Mouse (Mus musculus): ENCODE data around the gene Fkbp5. TPM values are rescaled to one million over a fixed set of nuclear protein-coding genes. Genes with fewer than 3 reads are reported as not detected.

Fkbp5 gene
- polyA plus RNA-seq, 1 experiment from 2014 or later, result 12.8 TPM

GRCm38 (mm10) chr17:28431931-28432335, 85.4 kb downstream of the Fkbp5 start:
- DNase-seq (ENCODE audit: low spot score) (no peak), ATAC-seq (replicated peaks; ENCODE audit: insufficient number of reproducible peaks, low FRiP score, low TSS enrichment, low read depth) (no peak)
- Histone ChIP-seq H3K4me1 (ENCODE audit: control insufficient read depth, insufficient read depth, low read length) (no peaks in the 10 kb centered on the region), H3K4me2 (ENCODE audit: low read depth, low read length) (no peak overlapping the region), H3K9me3 (replicated peaks; ENCODE audit: control insufficient read depth, low read length) (no peaks in the 10 kb centered on the region), H3K4me3 (ENCODE audit: low read depth, low read length) (no peak overlapping the region), H3K9ac (replicated peaks; ENCODE audit: low read length) (no peak overlapping the region), H3K36me3 (replicated peaks; ENCODE audit: control insufficient read depth, insufficient read depth, low read depth, low read length) (no peaks in the 10 kb centered on the region), H3K27ac (replicated peaks; ENCODE audit: low read depth, low read length) (no peak overlapping the region), H3K27me3 (ENCODE audit: control insufficient read depth, insufficient read depth, low read length) (no peaks in the 10 kb centered on the region)
- WGBS, result 88% methylated on average over 6 of the region's 6 CpGs

- Histone ChIP-seq H3K27ac (replicated peaks; ENCODE audit: low read depth, low read length) (no peak overlapping the region), H3K4me2 (ENCODE audit: low read depth, low read length) (no peak overlapping the region), H3K9ac (replicated peaks; ENCODE audit: low read length) (no peak overlapping the region), H3K4me1 (ENCODE audit: control insufficient read depth, insufficient read depth, low read length) (no peaks in the 10 kb centered on the region), H3K9me3 (replicated peaks; ENCODE audit: control insufficient read depth, low read length) (no peaks in the 10 kb centered on the region), H3K36me3 (replicated peaks; ENCODE audit: control insufficient read depth, insufficient read depth, low read depth, low read length) (no peaks in the 10 kb centered on the region), H3K4me3 (ENCODE audit: low read depth, low read length) (no peak overlapping the region), H3K27me3 (ENCODE audit: control insufficient read depth, insufficient read depth, low read length) (no peaks in the 10 kb centered on the region)
- DNase-seq (ENCODE audit: low spot score), result no peak
- ATAC-seq (replicated peaks; ENCODE audit: insufficient number of reproducible peaks, low FRiP score, low TSS enrichment, low read depth), result no peak
- WGBS, result 73% methylated on average over 7 of the region's 7 CpGs
Observed at GRCm38 (mm10) chr17:28431038-28431437, 86.3 kb downstream of the Fkbp5 start.

- no peaks in the 10 kb centered on the region for H3K27me3 ChIP-seq (ENCODE audit: control insufficient read depth, insufficient read depth, low read length)
- H3K9me3 ChIP-seq (replicated peaks; ENCODE audit: control insufficient read depth, low read length), result no peaks in the 10 kb centered on the region
- no peaks in the 10 kb centered on the region for H3K4me1 ChIP-seq (ENCODE audit: control insufficient read depth, insufficient read depth, low read length)
- 77% methylated on average over 15 of the region's 15 CpGs for WGBS
- no peak overlapping the region for H3K9ac ChIP-seq (replicated peaks; ENCODE audit: low read length)
- no peak overlapping the region for H3K4me3 ChIP-seq (ENCODE audit: low read depth, low read length)
- no peak overlapping the region for H3K27ac ChIP-seq (replicated peaks; ENCODE audit: low read depth, low read length)
- DNase-seq (ENCODE audit: low spot score), result no peak
- H3K4me2 ChIP-seq (ENCODE audit: low read depth, low read length), result no peak overlapping the region
- no peaks in the 10 kb centered on the region for H3K36me3 ChIP-seq (replicated peaks; ENCODE audit: control insufficient read depth, insufficient read depth, low read depth, low read length)
- no peak for ATAC-seq (replicated peaks; ENCODE audit: insufficient number of reproducible peaks, low FRiP score, low TSS enrichment, low read depth)
Observed at GRCm38 (mm10) chr17:28428474-28429258, 88.7 kb downstream of the Fkbp5 start.

- Histone ChIP-seq H3K4me3 (ENCODE audit: low read depth, low read length) (no peak overlapping the region), H3K4me2 (ENCODE audit: low read depth, low read length) (no peak overlapping the region), H3K27ac (replicated peaks; ENCODE audit: low read depth, low read length) (no peak overlapping the region), H3K4me1 (ENCODE audit: control insufficient read depth, insufficient read depth, low read length) (no peaks in the 10 kb centered on the region), H3K36me3 (replicated peaks; ENCODE audit: control insufficient read depth, insufficient read depth, low read depth, low read length) (no peaks in the 10 kb centered on the region), H3K9ac (replicated peaks; ENCODE audit: low read length) (no peak overlapping the region), H3K27me3 (ENCODE audit: control insufficient read depth, insufficient read depth, low read length) (no peaks in the 10 kb centered on the region), H3K9me3 (replicated peaks; ENCODE audit: control insufficient read depth, low read length) (no peaks in the 10 kb centered on the region)
- DNase-seq (ENCODE audit: low spot score), result no peak
- ATAC-seq (replicated peaks; ENCODE audit: insufficient number of reproducible peaks, low FRiP score, low TSS enrichment, low read depth), result no peak
- WGBS, result 92% methylated on average over 6 of the region's 6 CpGs
Observed at GRCm38 (mm10) chr17:28427666-28428065, 89.7 kb downstream of the Fkbp5 start.

- no peak for ATAC-seq (replicated peaks; ENCODE audit: insufficient number of reproducible peaks, low FRiP score, low TSS enrichment, low read depth)
- 92% methylated on average over 6 of the region's 6 CpGs for WGBS
- Histone ChIP-seq H3K9ac (replicated peaks; ENCODE audit: low read length) (no peak overlapping the region), H3K36me3 (replicated peaks; ENCODE audit: control insufficient read depth, insufficient read depth, low read depth, low read length) (no peaks in the 10 kb centered on the region), H3K4me3 (ENCODE audit: low read depth, low read length) (no peak overlapping the region), H3K4me2 (ENCODE audit: low read depth, low read length) (no peak overlapping the region), H3K4me1 (ENCODE audit: control insufficient read depth, insufficient read depth, low read length) (peaks cover 5% of the 10 kb centered on the region; the same call in 1 of the 2 replicates), H3K27me3 (ENCODE audit: control insufficient read depth, insufficient read depth, low read length) (no peaks in the 10 kb centered on the region), H3K9me3 (replicated peaks; ENCODE audit: control insufficient read depth, low read length) (no peaks in the 10 kb centered on the region), H3K27ac (replicated peaks; ENCODE audit: low read depth, low read length) (no peak overlapping the region)
- no peak for DNase-seq (ENCODE audit: low spot score)
Observed at GRCm38 (mm10) chr17:28424373-28424772, 93.0 kb downstream of the Fkbp5 start.

- Histone ChIP-seq H3K27ac (replicated peaks; ENCODE audit: low read depth, low read length) (no peak overlapping the region), H3K4me2 (ENCODE audit: low read depth, low read length) (no peak overlapping the region), H3K36me3 (replicated peaks; ENCODE audit: control insufficient read depth, insufficient read depth, low read depth, low read length) (no peaks in the 10 kb centered on the region), H3K9me3 (replicated peaks; ENCODE audit: control insufficient read depth, low read length) (no peaks in the 10 kb centered on the region), H3K4me1 (ENCODE audit: control insufficient read depth, insufficient read depth, low read length) (peaks cover 5% of the 10 kb centered on the region; the same call in 1 of the 2 replicates), H3K4me3 (ENCODE audit: low read depth, low read length) (no peak overlapping the region), H3K9ac (replicated peaks; ENCODE audit: low read length) (no peak overlapping the region), H3K27me3 (ENCODE audit: control insufficient read depth, insufficient read depth, low read length) (no peaks in the 10 kb centered on the region)
- no peak for DNase-seq (ENCODE audit: low spot score)
- ATAC-seq (replicated peaks; ENCODE audit: insufficient number of reproducible peaks, low FRiP score, low TSS enrichment, low read depth), result no peak
- WGBS, result 83% methylated on average over 5 of the region's 5 CpGs
Observed at GRCm38 (mm10) chr17:28421071-28421470, 96.3 kb downstream of the Fkbp5 start.

- Histone ChIP-seq H3K9me3 (replicated peaks; ENCODE audit: control insufficient read depth, low read length) (no peaks in the 10 kb centered on the region), H3K27ac (replicated peaks; ENCODE audit: low read depth, low read length) (0 out of 2 replicates have a peak overlapping the region, but pooled peaks have one; percentile 35), H3K4me2 (ENCODE audit: low read depth, low read length) (no peak overlapping the region), H3K36me3 (replicated peaks; ENCODE audit: control insufficient read depth, insufficient read depth, low read depth, low read length) (no peaks in the 10 kb centered on the region), H3K4me3 (ENCODE audit: low read depth, low read length) (no peak overlapping the region), H3K9ac (replicated peaks; ENCODE audit: low read length) (no peak overlapping the region), H3K27me3 (ENCODE audit: control insufficient read depth, insufficient read depth, low read length) (no peaks in the 10 kb centered on the region), H3K4me1 (ENCODE audit: control insufficient read depth, insufficient read depth, low read length) (peaks cover 5% of the 10 kb centered on the region; the same call in 1 of the 2 replicates)
- 55% methylated on average over 12 of the region's 12 CpGs for WGBS
- DNase-seq (ENCODE audit: low spot score), result peak; percentile 11
- ATAC-seq (replicated peaks; ENCODE audit: insufficient number of reproducible peaks, low FRiP score, low TSS enrichment, low read depth), result no peak
Observed at GRCm38 (mm10) chr17:28420229-28421051, 96.9 kb downstream of the Fkbp5 start.

GRCm38 (mm10) chr17:28419636-28420035, 97.7 kb downstream of the Fkbp5 start:
- WGBS, result 77% methylated on average over 6 of the region's 6 CpGs
- H3K27me3 ChIP-seq (ENCODE audit: control insufficient read depth, insufficient read depth, low read length), result no peaks in the 10 kb centered on the region
- ATAC-seq (replicated peaks; ENCODE audit: insufficient number of reproducible peaks, low FRiP score, low TSS enrichment, low read depth), result no peak

More at GRCm38 (mm10) chr17:28419636-28420035, 97.7 kb downstream of the Fkbp5 start:
- Histone ChIP-seq H3K27ac (replicated peaks; ENCODE audit: low read depth, low read length) (no peak overlapping the region), H3K4me1 (ENCODE audit: control insufficient read depth, insufficient read depth, low read length) (peaks cover 5% of the 10 kb centered on the region; the same call in 1 of the 2 replicates), H3K4me3 (ENCODE audit: low read depth, low read length) (no peak overlapping the region), H3K4me2 (ENCODE audit: low read depth, low read length) (no peak overlapping the region), H3K9me3 (replicated peaks; ENCODE audit: control insufficient read depth, low read length) (no peaks in the 10 kb centered on the region), H3K9ac (replicated peaks; ENCODE audit: low read length) (no peak overlapping the region), H3K36me3 (replicated peaks; ENCODE audit: control insufficient read depth, insufficient read depth, low read depth, low read length) (no peaks in the 10 kb centered on the region)
- DNase-seq (ENCODE audit: low spot score), result no peak

Measured in embryonic facial prominence, embryonic 11.5 days (tissue).